Mouse (Mus musculus) bone marrow, adult 2 months (tissue): ENCODE data around the gene Svs1.

Experiments
- CTCF ChIP-seq: fragments of 200-500 bp; IDR thresholded peaks from 2 replicates; pipeline ENCODE4 v1.5.1; 2011; ENCODE audit warnings: low read length, control low read depth; ENCODE audit not compliant: control insufficient read depth, insufficient read depth
- POLR2A ChIP-seq: fragments of 200-500 bp; IDR thresholded peaks from 2 replicates; pipeline ENCODE4 v1.6.1; 2011; ENCODE audit warnings: low read depth, mild to moderate bottlenecking, control low read depth, low read length, borderline replicate concordance; ENCODE audit not compliant: control insufficient read depth

DNA sequence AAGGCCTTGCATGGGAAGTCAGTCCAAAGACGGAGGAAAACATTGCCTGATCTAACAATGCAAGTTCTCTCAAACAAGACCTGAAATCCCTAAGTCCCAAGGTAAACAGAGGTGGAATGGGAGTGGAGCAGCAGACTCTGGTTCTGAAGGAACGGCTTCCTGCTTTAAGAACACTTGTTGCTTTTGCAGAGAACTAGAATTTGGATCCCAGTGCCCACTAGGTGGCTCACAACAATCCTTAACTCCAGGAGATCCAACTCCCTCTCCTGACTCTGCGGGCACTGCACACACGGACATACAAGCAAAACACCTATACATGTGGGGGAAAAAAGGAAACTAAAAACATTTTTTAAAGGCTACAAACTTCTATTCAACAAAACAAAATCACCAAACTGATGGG, 16.7 kb downstream of the Svs1 start:
- TF ChIP-seq POLR2A: no peak
- no peak for TF ChIP-seq CTCF
